Mouse (Mus musculus) thymus, adult 2 months (tissue): Measurements from ENCODE around the gene Afp.

Source experiments
- CTCF ChIP-seq: fragments of 200-500 bp; IDR thresholded peaks from 2 replicates; pipeline ENCODE4 v1.5.1; 2012; ENCODE audit warnings: mild to moderate bottlenecking, control low read depth, low read length, moderate library complexity, borderline replicate concordance; ENCODE audit not compliant: control insufficient read depth, poor library complexity, insufficient read depth; ENCODE audit errors: extremely low read depth
- POLR2A ChIP-seq: fragments of 200-500 bp; IDR thresholded peaks from 2 replicates; pipeline ENCODE4 v1.6.1; 2012; ENCODE audit warnings: mild to moderate bottlenecking, low read length, control low read depth, moderate library complexity; ENCODE audit not compliant: control insufficient read depth, poor library complexity, insufficient read depth; ENCODE audit errors: extremely low read depth

DNA sequence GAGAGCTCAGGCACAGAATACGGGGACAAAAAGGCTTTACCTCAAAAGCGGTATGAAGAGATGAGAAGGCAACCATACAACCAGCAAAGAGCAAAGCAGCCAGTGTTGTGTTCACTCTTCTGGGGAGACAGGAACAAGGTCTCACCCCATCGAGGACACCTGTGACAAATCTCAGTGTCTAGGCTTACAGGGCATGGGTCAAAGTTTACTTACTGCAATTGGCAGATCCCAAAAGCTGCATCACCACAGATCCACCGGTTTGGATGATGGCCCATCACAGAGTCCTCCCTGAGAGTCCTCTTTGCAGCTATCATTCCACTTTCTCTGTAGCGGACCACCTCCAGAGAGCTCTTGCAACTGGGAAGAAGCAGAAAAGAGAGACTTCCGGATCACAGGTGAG is 25.0 kb downstream of the Afp start:
- TF ChIP-seq CTCF (no peak), POLR2A (no peak)
